Mouse (Mus musculus) lung, postnatal 0 days (tissue): Measurements from ENCODE around the gene Kcnk1.

ENCODE experiments used
- CTCF ChIP-seq: IDR thresholded peaks from 2 replicates; pipeline ENCODE4 v1.5.1; 2016; ENCODE audit warnings: antibody characterized with exemption, mild to moderate bottlenecking
- EP300 ChIP-seq: IDR thresholded peaks from 2 replicates; pipeline ENCODE4 v1.6.1; 2016; ENCODE audit warnings: antibody characterized with exemption, mild to moderate bottlenecking, control low read depth

GRCm38 (mm10) chr8:126064587-126065145, 69.7 kb downstream of the Kcnk1 start:
- TF ChIP-seq CTCF (no peak), EP300 (no peak)
